Mouse (Mus musculus) gastrocnemius, postnatal 36 days (tissue): ENCODE results near the gene Tpd52l2. TPM values are rescaled to one million over a fixed set of nuclear protein-coding genes. Genes with fewer than 3 reads are reported as not detected.

Source experiments
- DNase-seq, 2 experiments: peaks; one replicate each; pipeline ENCODE4 v3.0.0; 2022
- intact Hi-C: fragments of 180-260 bp; cut with DNase I; formaldehyde crosslinking; loops from one replicate; pipeline ENCODE4 v1.15.1; 2025
- long read RNA-seq, 2 experiments: library from polyadenylated mRNA; stranded (forward); transcript quantifications; one replicate each; pipeline ENCODE4 v2.0.0; 2021
- total RNA-seq, 2 experiments: library from RNA; stranded (reverse); gene quantifications; 2 replicates each; pipeline ENCODE4 v1.2.3; 2021

Gene Tpd52l2
- total RNA-seq: 10 to 100 TPM; 41.1 to 48.7 TPM
- long read RNA-seq, experiment 1, transcript Tpd52l2-203 (9 exons, 985 nt): major isoform, 21 of 66 reads
- long read RNA-seq, experiment 1, transcript Tpd52l2-201 (7 exons, 2,950 nt): minor isoform, 11 of 66 reads
- long read RNA-seq, experiment 1, transcript Tpd52l2-204 (6 exons, 3,475 nt): minor isoform, 6 of 66 reads
- long read RNA-seq, experiment 1, partial matches to known transcripts: 1 of 66 reads
- long read RNA-seq, experiment 1, other reads (novel, unspliced or antisense): 25 of 66 reads
- long read RNA-seq, experiment 2, transcript Tpd52l2-204 (6 exons, 3,475 nt): minor isoform, 6 of 74 reads
- long read RNA-seq, experiment 2, transcript Tpd52l2-201 (7 exons, 2,950 nt): minor isoform, 11 of 74 reads
- long read RNA-seq, experiment 2, transcript Tpd52l2-203 (9 exons, 985 nt): major isoform, 22 of 74 reads
- long read RNA-seq, experiment 2, partial matches to known transcripts: 2 of 74 reads
- long read RNA-seq, experiment 2, other reads (novel, unspliced or antisense): 28 of 74 reads

DNA sequence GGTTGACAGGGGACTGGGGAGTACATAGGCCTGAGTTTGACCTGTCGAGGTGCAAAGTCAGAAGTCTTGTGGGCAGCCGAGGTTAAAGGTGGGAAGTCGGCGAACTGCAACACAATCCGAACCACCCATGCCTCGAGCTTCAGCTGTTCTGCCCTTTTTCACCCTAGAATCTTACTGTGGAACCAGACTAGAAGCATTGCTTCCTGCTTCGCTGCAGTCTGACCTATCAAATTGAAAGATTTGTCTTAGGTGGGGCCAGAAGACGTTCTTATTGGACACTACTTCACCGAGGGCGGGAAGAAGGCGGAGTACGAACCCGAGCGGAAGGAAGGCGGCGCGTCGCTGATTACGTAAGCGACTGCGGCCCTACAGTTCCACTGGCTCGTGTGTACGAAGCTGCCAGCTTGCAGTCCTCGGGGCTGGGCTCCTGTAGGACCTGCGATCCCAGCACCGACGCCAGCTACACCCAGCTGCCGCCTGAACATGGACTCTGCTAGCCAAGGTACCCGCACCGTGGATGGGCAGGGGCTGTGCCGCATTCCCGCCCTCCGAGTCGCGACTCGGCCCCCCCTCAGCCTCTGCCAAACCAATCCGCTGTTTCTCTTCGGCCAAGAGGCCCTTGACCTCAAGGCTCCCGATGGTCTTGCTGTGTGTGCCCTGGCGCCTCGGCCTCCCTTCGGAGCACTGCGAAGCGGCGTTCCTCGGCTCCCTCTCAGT is at the start of gene Tpd52l2:
Gene Tpd52l2 (plus strand): TSS at position 312 of the 717 bp plus-strand sequence.
- DNase-seq: peak; percentile 83 to 87
- intact Hi-C loops: loop anchor here (1.0 to 5.0 kb wide), 3 partner anchors 40 to 104 kb away; partner anchors contain the start of gene Zbtb46

DNA sequence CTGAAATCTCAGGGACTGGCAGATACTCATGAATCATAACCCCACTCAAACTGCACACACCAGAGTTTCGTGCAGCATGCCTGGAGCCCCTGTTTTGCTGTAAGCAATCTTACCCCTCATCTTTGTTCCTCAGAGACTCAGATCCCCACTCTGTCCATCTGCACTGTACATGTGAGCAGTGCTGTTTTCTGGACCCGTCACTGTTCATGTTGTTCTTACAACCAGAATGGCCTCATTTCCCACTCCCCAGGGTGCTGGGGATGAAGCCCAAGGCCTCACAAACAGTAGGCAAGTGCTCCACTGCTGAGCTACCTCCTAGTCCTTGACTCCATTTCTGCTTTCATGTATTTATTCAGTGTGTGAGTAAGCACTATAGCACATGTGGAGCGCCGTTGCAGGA is 44.8 kb upstream of the Tpd52l2 start:
- intact Hi-C loops: no loop called here
- no peak for DNase-seq

GRCm38 (mm10) chr2:181453274-181453673 is 43.7 kb upstream of the Tpd52l2 start:
- intact Hi-C loops: no loop called here
- DNase-seq: no peak

DNA sequence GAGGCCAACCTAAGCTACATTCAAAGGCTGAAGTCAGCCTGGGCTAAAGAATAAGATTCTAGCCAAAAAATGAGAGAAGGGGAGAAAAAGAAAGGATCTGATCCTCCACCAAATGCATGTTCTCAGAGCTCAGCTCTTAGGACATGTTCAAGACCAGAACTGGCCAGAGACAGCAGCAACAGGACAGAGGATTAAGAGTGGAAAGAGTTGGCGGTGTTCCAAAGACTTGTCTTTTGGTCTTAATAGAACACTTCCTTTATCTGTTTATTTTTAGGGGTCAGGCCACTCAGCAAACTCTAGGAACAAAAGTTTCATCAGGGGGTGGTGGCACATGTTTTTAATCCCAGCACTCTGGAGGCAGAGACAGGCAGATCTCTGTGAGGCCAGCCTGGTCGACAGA is 41.0 kb upstream of the Tpd52l2 start:
- intact Hi-C loops: loop anchor here (5.0 kb wide), 2 partner anchors 41 to 44 kb away; partner anchors contain the start of gene Tpd52l2
- no peak for DNase-seq

- intact Hi-C loops: loop anchor here (5.0 kb wide), 2 partner anchors 39 to 46 kb away; partner anchors contain the start of gene Tpd52l2
- no peak for DNase-seq
Observed at GRCm38 (mm10) chr2:181457831-181458230, 39.1 kb upstream of the Tpd52l2 start.

DNA sequence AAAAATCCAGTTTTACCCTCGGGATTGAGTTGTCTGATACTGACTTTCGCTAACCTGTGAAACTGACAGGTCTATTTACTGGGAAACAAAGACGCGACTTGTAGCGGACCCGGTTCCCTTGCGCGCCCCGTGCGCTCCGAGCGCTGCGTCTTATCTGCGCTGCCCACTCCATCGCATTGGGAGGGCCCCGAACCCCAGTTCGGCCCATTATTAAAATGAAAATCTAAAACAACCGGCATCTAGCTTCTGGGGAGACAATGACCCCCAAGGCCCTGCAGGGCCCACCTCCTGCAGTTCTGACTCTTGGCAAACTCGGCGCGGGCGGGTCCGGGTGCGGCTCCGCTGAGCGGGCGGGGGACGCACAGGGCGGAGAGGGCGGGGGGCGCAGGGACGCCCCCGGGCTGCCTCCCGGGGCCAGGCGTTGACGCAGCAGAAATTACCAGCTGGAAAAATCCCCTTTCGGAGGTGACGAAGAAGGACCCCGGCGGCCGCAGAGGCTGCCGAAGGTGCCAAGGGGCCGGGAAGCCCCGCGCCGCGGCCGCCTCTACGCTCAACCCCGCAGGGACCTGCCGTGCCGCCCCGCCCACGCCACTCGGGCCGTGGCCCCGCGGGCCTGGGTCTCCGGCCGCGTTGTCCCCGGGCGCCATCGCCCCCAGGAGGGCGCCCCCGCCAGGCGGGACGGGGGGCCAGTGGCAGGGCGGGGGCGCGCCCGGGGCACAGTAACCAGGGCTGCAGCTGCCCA is 38.4 kb upstream of the Tpd52l2 start:
- peak in 1 of 2 experiments; percentile 27 for DNase-seq
- intact Hi-C loops: loop anchor here (5.0 kb wide), 2 partner anchors 39 to 46 kb away; partner anchors contain the start of gene Tpd52l2

GRCm38 (mm10) chr2:181459153-181459672 is 37.7 kb upstream of the Tpd52l2 start, which contains the start of gene Zbtb46:
TSS of gene Zbtb46 (minus strand) at chr2:181459426.
- intact Hi-C loops: loop anchor here (5.0 kb wide), 2 partner anchors 38 to 47 kb away; partner anchors contain the start of gene Tpd52l2
- peak; percentile 82 to 88 for DNase-seq

DNA sequence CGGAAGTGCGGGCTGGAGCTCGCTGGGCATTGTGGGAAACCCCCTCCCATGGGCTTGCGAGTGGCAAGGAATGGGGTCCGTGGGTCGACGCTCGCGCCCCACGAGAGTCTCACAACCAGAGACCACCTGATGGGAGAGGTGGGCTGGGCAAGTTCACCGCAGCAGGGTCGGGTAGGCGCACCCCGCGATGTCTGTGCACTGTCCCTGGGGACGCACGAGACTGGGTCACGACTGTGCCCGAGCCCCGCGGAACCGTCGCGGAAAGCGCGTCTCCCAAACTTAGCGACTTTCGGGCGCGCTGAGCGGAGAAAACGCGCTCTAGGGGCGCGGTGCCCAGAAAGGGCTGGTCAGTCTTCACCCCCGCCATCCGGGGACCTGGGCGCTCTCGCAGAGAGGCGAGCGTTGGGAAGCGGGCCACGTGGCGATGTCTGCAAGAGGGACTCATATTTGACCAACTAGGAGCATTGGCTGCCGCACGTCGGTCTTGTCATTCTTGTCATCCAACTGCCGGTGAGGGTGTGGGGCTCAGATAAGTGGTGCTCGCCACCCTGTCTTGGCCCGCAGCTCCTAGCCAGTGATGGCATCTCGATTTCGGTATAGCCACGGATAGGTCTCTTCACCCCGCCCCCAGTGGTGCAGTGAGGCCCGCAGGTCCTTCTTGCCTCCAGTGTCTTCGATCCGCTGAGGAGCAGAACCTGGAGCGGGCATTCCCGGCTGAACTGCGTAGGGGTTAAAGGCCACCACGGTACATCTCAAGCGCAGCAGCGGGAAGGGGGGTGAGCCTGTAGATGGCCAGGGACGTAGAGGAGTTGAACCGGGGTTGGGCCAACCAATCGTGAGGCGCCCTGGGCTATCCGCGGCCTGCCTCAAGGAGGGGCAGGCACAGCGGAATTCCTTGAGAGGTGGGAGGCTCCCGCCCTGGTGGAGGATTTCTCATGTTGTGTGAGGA is 37.0 kb upstream of the Tpd52l2 start:
- intact Hi-C loops: loop anchor here (5.0 kb wide), 2 partner anchors 37 to 48 kb away; partner anchors contain the start of gene Tpd52l2

GRCm38 (mm10) chr2:181461536-181462100 is 35.3 kb upstream of the Tpd52l2 start:
- no peak for DNase-seq
- intact Hi-C loops: no loop called here

More for the DNA sequence above, 37.0 kb upstream of the Tpd52l2 start:
- peak; percentile 40 to 60 for DNase-seq

DNA sequence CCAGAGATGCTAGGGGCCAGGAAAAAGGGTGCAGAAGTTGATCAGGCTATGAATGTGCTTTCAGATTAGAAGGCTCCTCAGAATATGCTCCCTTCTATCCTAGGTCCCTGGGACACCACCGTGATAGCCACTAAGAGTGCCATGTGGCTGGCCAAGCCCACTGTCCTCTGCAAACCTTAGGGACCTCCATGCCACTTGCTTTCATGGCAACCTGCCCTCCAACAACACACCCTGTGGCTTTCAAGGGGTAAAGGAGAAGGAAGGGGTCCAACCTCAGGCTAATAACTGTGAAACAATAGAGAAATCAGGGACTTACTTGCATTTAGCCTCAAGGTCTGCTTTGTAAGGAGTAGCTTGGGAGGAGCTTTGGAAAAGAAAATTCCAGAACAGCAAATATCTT is 34.3 kb upstream of the Tpd52l2 start:
- intact Hi-C loops: no loop called here
- no peak for DNase-seq

- peak in 1 of 2 experiments; percentile 15 for DNase-seq
- intact Hi-C loops: no loop called here
Observed at GRCm38 (mm10) chr2:181463008-181463738, 33.8 kb upstream of the Tpd52l2 start.

- DNase-seq: no peak
- intact Hi-C loops: no loop called here
Observed at GRCm38 (mm10) chr2:181465423-181465822, 31.5 kb upstream of the Tpd52l2 start.

DNA sequence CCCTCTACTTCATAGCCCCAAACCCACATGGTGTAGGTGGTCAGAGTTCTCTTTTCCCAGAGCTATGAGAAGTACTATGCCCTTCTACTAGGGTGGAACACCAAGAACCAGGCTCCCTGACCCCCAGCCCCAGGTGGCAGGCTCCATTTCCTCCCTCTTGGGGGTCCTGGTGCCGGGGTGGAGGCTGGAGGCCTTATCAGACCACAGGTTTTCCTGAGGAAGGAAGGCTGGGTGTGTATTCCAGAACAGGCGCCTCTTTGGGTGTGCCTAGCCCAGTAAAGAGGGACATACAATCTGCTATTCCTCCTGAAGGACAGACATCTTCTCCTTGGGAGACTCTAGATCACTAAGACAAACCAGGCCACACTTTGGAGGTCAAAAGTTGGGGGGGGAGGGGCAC is 26.7 kb upstream of the Tpd52l2 start:
- DNase-seq: no peak
- intact Hi-C loops: no loop called here

GRCm38 (mm10) chr2:181471246-181471645 is 25.7 kb upstream of the Tpd52l2 start:
- intact Hi-C loops: no loop called here
- peak; percentile 45 to 58 for DNase-seq

- DNase-seq: no peak
- intact Hi-C loops: no loop called here
Observed at GRCm38 (mm10) chr2:181472256-181472827, 24.6 kb upstream of the Tpd52l2 start.

DNA sequence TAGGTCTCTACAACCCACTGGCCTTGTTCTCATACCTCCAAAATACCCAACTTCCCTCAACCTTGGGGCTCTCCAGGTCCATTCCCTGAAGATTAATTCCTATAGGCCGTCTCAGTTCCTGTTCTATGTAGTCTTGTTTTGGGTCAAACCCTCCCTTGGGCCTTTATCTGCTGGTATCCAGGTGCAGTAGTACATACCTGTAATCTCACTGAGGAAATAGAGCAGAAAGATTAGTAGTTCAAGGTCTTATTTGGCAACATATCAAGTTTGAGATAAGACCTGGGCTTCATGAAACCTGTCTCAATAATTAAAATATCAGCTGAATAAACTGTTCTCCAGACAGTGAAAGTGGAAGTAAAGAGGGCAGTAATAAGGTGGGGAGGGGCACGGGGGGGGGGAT is 13.8 kb upstream of the Tpd52l2 start:
- DNase-seq: no peak
- intact Hi-C loops: no loop called here

DNA sequence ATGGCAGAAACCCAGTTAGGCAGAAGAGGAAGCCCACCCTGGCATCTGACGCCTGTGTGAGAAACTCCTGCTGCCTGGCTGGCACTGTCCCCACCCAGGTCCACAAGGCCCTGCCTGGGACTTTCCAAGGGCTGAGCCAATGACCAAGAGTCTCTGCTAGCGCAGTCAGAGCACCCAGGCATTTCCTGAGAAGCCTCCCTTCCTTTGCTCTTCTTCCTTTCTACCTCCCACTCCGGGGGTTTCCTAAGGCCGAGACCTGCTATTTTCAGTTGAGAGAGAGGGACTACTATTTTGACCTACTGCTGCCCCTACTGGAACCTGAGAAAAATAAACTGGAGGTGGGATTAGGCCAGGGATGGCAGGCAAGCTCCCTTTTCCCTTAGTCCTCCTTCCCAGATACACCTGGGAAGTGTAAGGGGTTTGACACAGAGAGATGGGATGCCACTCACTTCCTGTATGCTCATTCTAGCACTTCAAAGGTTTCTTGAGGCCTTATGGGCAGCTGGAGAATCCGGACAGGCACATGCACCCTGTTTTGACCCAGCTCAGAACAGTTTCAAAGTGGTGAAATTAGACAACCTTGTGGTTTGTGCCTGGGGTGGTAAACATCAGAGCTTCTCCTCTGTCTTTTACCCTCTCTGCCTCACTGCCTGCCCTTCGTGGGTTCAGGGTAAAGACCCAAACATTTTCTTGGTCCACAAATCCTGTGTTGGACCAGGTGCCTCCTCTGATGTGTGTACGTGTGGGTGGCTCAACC is 13.2 kb upstream of the Tpd52l2 start:
- intact Hi-C loops: no loop called here
- DNase-seq: no peak
